Mouse (Mus musculus): ENCODE measurements around the gene Nr1i3.
"Not testable (repeated sequence)": the region's sequence is repeated elsewhere in the genome, so short reads cannot be mapped to it uniquely, and the experiment has no call there.

Gene Nr1i3

GRCm38 (mm10) chr1:171230215-171230614, 16.4 kb downstream of the Nr1i3 start:
- ATAC-seq (ENCODE audit: low TSS enrichment), result no peak

GRCm38 (mm10) chr1:171231844-171232243, 18.1 kb downstream of the Nr1i3 start:
- no peak for ATAC-seq (ENCODE audit: low TSS enrichment)

DNA sequence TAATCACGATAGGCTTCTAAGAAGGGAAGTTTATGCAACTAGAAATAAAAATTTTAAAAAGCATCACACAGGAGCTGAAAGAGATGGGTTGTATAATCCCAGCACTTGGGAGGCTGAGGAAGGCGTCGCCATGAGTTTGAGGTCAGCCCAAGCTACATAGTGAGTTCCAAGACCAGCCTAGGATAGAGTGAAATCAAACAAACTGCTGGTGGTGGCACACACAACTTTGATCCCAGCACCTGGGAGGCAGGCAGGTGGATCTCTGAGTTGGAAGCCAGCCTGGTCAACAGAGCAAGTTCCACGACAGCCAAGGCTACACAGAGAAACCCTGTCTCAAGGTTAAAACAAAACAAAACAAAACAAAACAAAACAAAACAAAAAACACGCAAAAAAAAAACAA, 18.6 kb downstream of the Nr1i3 start:
- no peak for ATAC-seq (ENCODE audit: low TSS enrichment)

DNA sequence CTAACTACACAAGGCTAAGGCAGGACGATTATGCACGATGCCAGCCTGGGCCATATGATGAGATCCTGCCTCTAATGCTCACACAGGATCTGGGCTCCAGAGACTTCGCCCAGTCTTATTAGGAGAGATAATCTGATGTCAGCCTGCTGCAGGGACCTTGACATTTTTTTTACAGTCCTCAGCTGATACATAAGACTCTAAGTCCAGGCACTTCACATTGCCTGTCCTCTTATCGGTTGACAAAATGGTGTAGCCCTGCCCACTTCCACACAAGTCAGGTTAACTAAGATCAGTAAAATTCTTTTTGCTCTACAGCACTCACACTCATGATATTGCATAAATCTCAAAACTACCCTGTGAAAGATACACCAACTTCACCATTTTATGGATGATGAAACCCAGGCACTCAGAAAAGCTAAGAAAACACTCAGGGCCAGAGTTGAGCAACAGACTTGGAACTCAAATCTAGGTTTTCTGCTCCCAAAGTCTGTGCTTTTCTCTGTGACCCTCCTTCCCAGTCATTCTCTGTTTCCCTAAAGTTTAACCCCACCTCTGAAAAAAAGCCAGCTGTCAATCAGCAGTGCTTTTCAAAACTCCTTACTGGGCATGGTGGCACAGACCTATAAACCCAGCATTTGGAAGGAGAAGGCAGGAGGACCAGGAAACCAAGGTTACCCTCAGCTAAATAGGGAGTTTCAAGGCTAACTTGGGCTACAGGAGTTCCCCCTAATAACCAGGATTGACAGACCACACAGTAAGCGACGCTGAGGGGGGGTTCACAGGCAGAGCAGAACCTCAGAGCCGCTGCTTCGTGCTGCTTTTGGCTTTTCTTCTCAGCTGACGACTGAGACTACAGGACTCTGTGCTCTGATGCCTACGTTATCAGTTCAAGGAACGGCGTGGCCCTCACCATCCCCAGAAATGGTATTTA, 19.3 kb downstream of the Nr1i3 start:
- no peak for ATAC-seq (ENCODE audit: low TSS enrichment)

DNA sequence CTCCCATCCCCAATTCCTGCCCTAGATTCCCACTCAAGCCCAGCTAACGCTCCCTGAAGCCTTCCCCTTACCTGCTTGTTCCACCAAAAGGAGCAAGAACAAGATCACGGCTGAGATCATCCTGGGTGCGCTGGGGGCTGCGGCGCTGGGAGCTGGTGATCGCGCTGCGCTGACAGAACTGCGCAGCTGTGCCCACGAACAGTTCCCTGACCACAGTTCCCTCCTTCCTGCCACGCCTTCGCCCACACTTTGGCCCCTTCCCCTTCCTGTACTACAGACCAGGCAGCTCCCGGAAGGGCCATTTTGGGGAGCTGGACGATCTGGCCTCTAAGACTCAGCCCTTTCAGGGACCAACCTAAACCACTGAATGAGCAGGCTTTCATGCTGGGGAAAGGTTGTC, 20.4 kb downstream of the Nr1i3 start, which contains the start of gene Fcer1g:
Fcer1g (minus strand) TSS at position 240 of the 400 bp plus-strand sequence.
- ATAC-seq (ENCODE audit: low TSS enrichment), result no peak

DNA sequence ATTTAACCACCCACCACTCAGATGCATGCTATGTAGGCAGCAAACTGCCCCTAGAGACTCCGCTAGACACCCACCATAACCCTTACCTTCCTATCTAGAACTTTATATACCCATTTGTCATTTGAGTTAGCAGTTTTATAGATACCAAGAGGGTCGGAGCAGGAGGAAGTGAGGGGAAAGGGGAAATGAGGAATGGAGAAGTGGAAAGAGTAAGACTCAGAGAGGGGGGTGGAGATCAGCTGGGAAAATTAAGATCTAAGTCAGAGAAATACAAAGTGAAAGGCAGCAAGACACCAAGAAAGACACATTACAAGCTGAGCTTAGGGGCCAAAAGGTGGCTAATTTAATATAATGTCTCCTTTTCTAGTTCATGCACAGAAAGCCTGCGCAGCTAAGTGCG, 20.8 kb downstream of the Nr1i3 start:
- ATAC-seq (ENCODE audit: low TSS enrichment), result no peak

- no peak for ATAC-seq (ENCODE audit: low TSS enrichment)
Measured at GRCm38 (mm10) chr1:171235791-171236190, 22.0 kb downstream of the Nr1i3 start.

DNA sequence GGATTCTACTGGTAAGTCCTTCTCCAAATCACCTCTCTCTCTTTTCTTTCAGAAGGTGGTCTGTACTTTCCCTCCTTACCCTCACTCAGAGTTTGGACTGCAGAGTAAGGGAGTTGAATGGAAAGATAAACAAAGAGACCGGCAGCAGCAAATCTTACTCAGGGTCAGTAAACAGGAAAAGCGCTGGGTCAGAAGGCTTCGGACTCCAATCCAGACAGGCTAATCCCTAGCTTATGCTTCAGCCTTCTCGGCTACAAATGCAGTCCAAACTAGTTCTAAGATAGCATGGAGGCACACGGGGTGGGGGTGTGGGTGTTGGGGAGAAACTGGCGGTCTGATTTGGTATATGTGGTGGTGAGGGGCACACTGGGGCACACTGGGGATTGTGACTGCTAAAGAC, 23.7 kb downstream of the Nr1i3 start:
- no peak for ATAC-seq (ENCODE audit: low TSS enrichment)

DNA sequence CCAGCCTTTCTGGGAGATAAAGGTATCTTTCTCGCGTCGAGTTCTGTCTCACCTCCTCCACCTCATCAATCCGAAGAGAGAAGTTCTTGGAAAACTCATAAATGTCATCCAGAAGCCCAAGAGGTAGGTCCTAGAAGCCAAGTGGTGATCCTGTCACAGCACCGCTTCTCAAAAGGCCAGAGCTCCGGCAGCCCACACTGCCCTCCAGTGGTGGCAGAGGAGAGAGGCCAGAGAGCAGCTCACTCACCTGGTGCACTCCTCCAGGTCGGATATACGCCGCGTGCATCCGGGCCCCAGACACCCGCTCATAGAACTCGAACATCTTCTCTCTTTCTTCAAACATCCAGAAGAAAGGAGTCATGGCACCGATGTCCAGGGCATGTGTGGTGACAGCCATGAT, 24.7 kb downstream of the Nr1i3 start:
- ATAC-seq (ENCODE audit: low TSS enrichment), result peak; percentile 56; the same call in 1 of the 2 replicates

DNA sequence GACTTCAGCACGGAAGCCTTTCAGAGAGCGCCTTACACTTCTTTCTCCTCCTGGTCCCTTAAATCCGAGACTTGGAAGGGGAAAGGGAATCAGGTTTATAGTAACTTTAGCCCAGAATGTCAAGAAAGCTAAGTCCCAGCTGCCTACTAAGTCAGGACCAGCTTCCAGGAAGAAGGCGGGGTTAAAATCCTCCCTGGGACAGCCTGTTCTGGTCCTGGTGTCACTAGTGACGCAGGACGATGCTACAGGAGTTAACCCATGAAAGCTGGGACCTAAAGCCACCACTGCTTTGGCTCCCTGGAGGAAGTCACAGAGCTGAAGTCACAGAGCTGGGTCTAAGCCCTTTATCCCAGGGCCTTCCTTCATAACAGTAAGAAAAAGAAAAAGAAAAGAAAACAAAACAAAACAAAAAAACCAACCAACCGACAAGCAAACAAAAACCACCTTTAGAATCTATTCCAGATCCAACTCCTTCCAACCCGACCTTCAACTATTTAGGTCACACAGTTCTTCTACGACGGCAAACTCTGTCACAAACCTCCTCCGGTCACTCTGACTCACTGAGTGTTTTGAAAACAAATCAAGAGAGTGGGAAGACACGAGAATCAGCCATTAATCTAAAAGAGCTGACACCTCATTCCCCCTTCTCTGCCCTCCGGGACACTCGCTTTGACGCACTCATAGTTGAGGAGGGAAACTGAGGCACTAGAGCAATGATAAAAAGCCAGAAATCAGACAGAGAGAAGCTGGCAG, 26.4 kb downstream of the Nr1i3 start:
- ATAC-seq (ENCODE audit: low TSS enrichment), result no peak

DNA sequence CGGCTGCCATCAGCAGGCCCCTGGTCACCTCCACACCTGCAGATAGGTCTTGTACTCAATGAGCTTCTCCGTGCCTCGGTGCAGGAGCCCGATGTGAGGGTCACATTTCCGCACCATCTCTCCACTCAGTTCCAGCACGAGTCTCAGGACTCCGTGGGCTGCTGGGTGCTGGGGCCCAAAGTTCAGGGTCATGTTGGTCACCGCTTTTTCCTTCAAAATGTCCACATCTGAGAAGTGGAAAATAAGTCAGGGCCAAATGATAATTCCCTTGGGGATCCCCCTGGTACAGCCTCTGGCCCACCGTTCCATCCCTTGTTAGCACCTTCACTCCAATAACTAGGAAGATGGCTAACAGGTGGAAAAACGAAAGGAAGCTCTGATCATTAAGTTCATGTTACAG, 27.1 kb downstream of the Nr1i3 start:
- ATAC-seq (ENCODE audit: low TSS enrichment), result no peak

- ATAC-seq (ENCODE audit: low TSS enrichment), result not testable (repeated sequence)
Measured at GRCm38 (mm10) chr1:171241952-171242351, 28.2 kb downstream of the Nr1i3 start.

GRCm38 (mm10) chr1:171245353-171245752, 31.6 kb downstream of the Nr1i3 start:
- ATAC-seq (ENCODE audit: low TSS enrichment), result no peak

DNA sequence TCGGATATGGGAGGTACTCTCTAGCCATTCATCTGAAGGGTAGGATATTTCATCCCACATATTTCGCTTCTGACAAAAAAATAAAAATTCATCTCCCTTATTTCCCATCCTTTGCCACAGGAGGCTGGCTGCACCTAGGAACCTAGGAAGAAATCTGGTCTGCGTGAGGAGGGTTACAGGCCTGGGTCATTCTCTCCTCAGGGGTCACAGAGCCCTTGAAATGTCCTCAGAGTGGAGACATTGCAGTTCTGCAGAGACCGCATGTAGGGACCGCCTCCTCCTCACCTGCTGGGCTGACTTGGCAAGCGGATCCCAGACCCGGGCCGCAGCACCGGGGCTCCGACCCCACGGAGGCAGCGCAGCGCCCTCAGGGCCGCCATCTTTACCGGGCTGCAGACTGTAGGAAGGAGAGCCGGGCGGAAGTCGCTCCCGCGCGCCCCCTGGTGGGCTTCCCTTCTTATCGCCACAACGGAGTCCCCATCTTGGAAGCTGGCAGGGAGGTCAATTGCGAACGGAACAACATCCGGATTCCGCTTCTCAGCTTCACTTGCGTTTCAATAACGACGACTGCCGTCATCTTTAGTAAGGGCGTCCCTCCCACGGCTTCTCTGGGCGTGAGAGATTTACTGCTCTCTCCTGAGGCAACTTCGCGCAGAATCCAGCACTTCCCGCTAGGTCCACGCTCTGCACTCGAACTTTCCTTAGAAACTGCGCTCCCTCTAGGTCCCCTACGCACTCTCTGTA, 33.1 kb downstream of the Nr1i3 start:
- ATAC-seq (ENCODE audit: low TSS enrichment), result peak; percentile 89

DNA sequence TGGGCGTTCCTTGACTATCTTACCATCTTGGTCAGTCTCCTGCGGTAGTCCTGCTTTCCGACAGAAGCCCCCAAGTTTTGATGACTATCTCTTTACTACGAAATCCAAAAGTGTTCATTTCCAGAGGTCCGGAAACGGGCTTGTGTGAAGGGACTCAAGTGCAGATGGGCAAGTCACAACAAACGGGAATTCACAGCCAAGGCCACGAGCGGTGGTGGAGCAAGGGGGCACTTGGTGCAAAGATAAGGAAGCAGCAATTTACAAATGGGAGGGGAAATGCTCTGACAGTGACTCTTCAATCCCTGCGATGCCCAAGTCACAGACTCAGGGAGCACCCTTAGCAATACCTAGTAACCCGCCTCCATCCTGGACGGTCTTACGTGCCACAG, 33.7 kb downstream of the Nr1i3 start:
- no peak for ATAC-seq (ENCODE audit: low TSS enrichment)

- ATAC-seq (ENCODE audit: low TSS enrichment), result no peak
Measured at GRCm38 (mm10) chr1:171247916-171248315, 34.1 kb downstream of the Nr1i3 start.

GRCm38 (mm10) chr1:171248386-171249226, 34.8 kb downstream of the Nr1i3 start:
- 0 out of 2 replicates have a peak, but pooled peaks have one; percentile 5 for ATAC-seq (ENCODE audit: low TSS enrichment)

- ATAC-seq (ENCODE audit: low TSS enrichment), result peak; percentile 51
Measured at GRCm38 (mm10) chr1:171249913-171250600, 36.3 kb downstream of the Nr1i3 start, which contains the start of gene Adamts4. Gene Adamts4, plus strand, starts transcription at chr1:171250421.

DNA sequence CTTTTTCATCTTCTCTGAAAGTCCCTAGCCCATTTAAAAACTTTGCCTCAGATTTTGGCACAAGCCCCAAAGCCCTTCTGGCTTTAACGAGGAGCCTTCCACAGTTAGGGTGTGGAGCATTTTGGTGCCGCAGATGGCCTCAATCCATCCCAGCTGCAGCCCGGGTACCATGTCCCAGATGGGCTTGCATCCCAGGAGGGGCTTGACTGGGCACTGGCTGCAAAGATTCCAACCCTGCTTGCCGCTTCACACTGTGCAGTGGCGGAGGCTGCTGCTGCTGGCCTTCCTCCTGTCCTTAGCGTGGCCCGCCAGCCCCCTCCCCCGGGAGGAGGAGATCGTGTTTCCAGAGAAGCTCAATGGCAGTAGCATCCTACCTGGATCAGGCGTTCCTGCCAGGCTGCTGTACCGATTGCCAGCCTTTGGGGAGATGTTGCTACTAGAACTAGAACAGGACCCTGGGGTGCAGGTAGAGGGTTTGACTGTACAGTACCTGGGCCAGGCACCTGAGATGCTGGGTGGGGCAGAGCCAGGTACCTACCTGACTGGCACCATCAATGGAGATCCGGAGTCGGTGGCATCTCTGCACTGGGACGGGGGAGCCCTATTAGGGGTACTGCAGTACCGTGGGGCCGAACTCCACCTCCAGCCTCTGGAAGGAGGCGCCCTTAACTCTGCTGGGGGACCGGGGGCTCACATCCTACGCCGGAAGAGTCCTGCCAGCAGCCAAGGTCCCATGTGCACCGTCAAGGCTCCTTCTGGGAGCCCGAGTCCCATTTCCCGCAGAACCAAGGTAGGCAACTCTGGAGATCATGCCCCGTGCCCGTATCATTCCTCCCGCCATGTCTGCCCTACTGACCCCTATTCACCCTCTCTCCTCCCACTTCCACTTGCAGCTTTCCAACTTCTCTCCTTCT, 37.2 kb downstream of the Nr1i3 start, which contains the start of gene Ndufs2:
Ndufs2 (minus strand) TSS at position 709 of the 914 bp plus-strand sequence.
- ATAC-seq (ENCODE audit: low TSS enrichment), result peak; percentile 3; the same call in 1 of the 2 replicates

Measured in frontal cortex, adult (tissue).